Mouse (Mus musculus) MEL (cell line): ENCODE measurements at regions not wholly inside any gene's neighbourhood (a gene's known extent, or its start where the extent isn't known, plus 50 kb on each side); places are given as distances from the start of the nearest gene placed in this dataset.

Source experiments
- CTCF ChIP-seq, 3 experiments: IDR thresholded peaks in 2 of 3; conservative IDR thresholded peaks in 1 of 3; 2 replicates each; pipeline ENCODE4 v1.5.1; 2011 to 2012; ENCODE audit warnings: low read length in 3 of 3, low read depth in 2 of 3, mild to moderate bottlenecking in 2 of 3, improper control_type of control experiment in 1 of 3, inconsistent platforms in 1 of 3, mixed read lengths in 1 of 3, moderate library complexity in 1 of 3; ENCODE audit not compliant: control insufficient read depth in 1 of 3, insufficient read depth in 1 of 3, poor library complexity in 1 of 3, severe bottlenecking in 1 of 3
- EP300 ChIP-seq, 2 experiments: IDR thresholded peaks; 2 replicates each; pipeline ENCODE4 v1.6.1; 2011; ENCODE audit warnings: improper control_type of control experiment in 2 of 2, low read length in 2 of 2, low read depth in 1 of 2, mild to moderate bottlenecking in 1 of 2
- ETS1 ChIP-seq: IDR thresholded peaks from 2 replicates; pipeline ENCODE4 v1.6.1; 2012; ENCODE audit warnings: low read depth, mild to moderate bottlenecking, inconsistent platforms, low read length, improper control_type of control experiment, moderate library complexity
- POLR2A ChIP-seq, 2 experiments: IDR thresholded peaks; 2 replicates each; pipeline ENCODE4 v1.6.1; 2011 to 2012; ENCODE audit warnings: low read length in 2 of 2, mild to moderate bottlenecking in 2 of 2, control low read depth in 1 of 2, improper control_type of control experiment in 1 of 2, low read depth in 1 of 2, moderate library complexity in 1 of 2; ENCODE audit not compliant: control insufficient read depth in 1 of 2, insufficient read depth in 1 of 2, poor library complexity in 1 of 2
- TCF12 ChIP-seq: IDR thresholded peaks from 2 replicates; pipeline ENCODE4 v1.6.1; 2014; ENCODE audit warnings: low read depth, mild to moderate bottlenecking, inconsistent platforms, low read length, improper control_type of control experiment, moderate library complexity

DNA sequence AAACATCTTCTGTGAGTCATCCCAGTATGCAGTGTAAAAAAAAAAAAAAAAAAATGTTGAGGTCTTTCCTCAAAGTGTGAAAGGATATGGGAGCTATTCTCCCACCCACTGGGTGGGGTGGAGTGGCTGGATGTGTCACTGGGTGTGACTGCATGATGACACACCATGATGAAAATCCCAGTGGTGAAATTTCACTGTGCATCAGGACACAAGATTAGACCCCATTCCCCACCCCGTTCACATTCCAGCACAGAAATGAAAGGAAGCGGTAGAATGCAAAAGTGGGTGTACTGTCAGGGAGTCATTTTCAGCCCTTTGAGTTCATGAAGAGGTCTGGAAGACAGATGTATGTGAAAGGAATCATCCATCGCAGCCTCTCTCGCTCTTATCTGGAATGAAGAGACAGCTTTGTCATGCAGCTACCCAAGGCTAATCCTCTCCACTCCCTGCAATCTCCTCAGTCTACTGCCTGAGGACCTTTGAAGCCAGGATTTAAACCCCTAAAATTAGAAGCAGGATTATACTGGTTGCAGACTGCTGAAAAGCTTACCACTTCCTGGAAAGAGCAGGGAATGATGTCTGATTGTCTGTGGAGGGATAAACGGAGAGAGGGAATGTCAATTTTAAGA is 405.6 kb upstream of the Atp2b1 start:
- TF ChIP-seq POLR2A (IDR thresholded peaks at IDR 0.05; ENCODE audit: control insufficient read depth in 1 of 2, insufficient read depth in 1 of 2, low read depth in 1 of 2, low read length in 2 of 2, poor library complexity in 1 of 2) (no peak), CTCF (IDR thresholded peaks at IDR 0.05 in 2 of 3, conservative IDR thresholded peaks at IDR 0.05 in 1 of 3; ENCODE audit: control insufficient read depth in 1 of 3, insufficient read depth in 1 of 3, low read depth in 2 of 3, low read length in 3 of 3, poor library complexity in 1 of 3, severe bottlenecking in 1 of 3) (no peak), EP300 (IDR thresholded peaks at IDR 0.05; ENCODE audit: low read depth in 1 of 2, low read length in 2 of 2) (no peak), TCF12 (no peak), ETS1 (no peak)
